Mouse (Mus musculus): ENCODE measurements around the gene Pvr.

DNA sequence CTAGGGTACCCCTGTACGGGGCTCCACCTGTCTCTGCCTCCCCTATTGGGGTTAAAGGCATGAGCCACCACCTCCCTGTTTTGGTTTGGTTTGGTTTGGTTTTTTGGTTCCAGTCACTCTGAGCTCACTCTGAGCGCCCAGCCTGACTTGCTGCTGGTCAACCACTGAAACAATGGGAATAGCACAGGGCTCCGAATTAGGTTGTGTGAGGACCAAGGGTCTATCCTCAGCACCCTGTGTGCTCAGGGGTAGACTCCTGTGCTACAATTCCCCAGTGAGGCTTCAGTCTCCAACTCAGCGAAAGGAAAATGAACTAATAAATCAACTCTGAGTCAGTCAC lies 824 bp downstream of the Pvr start:
- no peak for TF ChIP-seq CTCF (IDR thresholded peaks at IDR 0.05; ENCODE audit: low read depth, low read length)
- no peak for TF ChIP-seq POLR2A (IDR thresholded peaks at IDR 0.05; ENCODE audit: borderline replicate concordance, low read depth, low read length)

Measured in bone marrow macrophage, adult 2 months (primary cell).